Mouse (Mus musculus) CD4-positive helper T cell, adult 2 months (primary cell): ENCODE results near the gene 1700080O16Rik.

Experiments
- DNase-seq: peaks from one replicate; pipeline ENCODE4 v3.0.0-alpha.2; 2012; ENCODE audit warnings: low read depth, missing footprints, low spot score

1700080O16Rik gene

DNA sequence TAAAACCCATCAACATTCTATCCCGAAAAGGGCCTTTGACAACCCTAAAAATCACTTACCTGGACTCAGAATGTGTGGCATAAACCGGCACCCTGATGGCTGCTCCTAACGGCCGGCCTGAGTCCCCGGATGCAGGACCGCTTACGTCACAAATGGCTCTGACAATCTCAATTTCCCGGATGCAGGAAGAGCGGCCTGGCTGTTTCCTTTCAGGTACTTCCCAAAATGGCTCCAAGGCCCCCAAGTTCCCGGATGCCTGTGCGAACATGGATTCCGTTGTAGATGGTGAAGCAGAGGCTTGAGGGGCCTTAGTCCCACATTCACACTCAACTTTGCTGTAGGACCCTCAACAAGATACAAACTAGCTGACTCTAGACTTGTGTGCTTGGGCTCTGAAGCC lies at the start of gene 1700080O16Rik:
TSS of gene 1700080O16Rik (minus strand) at position 101 of the 400 bp plus-strand sequence.
- no peak for DNase-seq

DNA sequence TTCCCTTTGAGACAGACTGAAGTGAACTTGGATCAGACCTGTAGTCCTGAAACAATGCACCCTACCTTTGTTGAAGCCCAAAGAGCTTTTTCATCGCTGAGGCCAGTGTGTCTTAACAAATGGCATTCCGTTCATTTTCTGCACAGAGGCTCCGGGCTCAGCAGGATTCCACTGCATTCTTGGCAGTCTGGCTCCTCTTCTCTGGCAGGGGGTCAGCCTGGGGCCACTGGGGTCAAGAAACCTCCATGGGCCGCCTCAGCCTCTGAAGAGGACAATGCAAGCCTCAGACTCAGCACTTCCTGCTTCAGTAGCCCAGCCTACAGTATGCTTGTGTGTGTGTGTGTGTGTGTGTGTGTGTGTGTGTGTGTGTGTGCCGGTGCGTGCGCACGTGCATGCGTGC lies 45.1 kb upstream of the 1700080O16Rik start:
- DNase-seq = no peak

DNA sequence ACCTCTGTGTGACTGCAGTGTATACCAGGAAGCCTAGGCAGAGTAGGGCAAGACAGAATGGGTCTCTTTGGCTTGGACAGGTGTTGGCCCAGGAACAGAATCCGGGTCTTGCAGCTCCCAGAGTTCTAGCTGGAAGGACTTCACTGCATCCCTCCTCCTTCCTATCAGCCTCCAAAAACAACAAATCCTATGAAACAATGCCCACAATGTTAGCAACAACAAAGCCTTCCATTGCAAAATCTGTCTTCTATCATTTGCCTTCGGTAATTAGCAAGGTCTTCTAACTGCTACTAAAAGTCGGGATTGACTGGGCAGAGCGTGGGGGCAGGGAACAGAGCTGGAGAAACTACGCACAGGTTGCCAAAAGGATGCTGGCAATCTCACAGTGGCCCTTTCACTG lies 27.5 kb upstream of the 1700080O16Rik start:
- DNase-seq = no peak

DNA sequence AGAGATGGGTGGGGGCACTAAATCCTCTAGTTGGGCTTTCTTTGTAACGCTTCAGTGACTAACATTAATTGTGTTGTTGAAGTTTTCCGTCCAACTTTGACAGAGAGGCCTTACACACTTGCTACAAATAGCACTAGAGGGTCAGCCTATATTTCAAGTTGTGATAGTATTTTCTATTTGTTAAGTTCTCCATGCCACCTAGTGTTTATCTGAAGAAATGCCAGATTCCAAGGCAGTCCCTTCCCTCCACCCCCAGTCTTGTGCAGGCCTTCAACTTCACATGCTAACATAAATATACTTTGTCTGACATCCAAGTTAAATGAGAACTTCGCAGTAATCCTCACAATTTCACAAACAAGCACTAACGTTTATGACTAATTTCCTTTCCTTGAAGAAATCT lies 26.9 kb upstream of the 1700080O16Rik start:
- DNase-seq = no peak

DNA sequence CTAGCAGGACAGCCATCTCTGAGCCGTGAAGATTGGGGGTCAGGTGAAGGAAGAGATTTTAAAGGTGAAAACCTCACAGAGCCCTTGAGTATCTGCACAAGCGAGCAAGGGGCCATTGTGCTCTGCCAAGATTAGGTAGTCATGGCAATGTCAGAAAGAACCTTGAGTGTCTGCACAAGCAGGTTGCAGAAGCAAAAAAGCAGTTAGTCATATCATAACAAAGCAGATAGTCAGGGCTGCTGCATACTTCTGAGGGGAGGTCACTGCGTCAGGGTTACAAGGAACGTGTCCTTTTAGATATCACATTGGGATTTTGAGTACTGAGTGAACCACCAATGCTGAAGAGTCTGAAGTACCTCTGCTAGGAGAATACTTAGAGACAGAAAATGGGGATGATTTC lies 3.8 kb upstream of the 1700080O16Rik start:
- no peak for DNase-seq

DNA sequence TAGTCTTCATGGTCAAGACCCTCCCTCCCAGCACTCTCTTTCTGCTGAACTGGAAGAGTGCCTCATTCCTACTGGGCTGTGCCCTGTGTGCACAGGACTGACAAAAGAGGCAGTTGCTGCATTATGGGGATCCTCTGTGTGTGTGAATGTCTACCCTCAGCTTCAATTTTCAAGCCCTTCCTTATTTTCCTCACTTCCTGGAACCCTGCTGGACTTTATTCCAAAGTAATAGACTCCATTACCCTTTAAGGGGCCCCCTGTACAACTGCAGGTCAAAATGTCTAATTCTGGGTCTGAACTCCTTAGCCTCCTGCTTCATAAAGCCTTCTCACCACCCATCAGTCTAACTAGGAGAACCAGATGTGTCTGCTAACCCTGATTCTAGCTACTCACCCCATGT lies 2.0 kb upstream of the 1700080O16Rik start:
- DNase-seq = no peak

DNA sequence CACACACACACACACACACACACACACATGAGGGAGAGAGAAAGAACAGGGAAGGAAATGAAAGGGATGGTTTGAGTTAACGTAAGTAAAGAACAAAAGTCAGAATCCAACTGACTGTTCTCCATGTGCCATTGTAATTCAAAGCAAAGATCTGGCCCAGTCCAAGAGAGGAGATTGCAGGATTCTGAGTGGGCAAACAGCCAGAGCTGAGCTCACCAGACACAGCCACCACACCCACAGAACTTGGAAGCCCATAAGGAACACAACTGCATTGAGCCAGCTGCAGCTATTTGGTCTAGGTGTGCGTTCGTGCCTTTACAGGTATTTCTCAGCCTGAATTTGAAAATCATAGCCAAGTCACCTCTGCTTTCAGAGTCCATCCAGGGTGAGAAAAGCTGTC lies 24.5 kb downstream of the 1700080O16Rik start:
- DNase-seq = no peak

DNA sequence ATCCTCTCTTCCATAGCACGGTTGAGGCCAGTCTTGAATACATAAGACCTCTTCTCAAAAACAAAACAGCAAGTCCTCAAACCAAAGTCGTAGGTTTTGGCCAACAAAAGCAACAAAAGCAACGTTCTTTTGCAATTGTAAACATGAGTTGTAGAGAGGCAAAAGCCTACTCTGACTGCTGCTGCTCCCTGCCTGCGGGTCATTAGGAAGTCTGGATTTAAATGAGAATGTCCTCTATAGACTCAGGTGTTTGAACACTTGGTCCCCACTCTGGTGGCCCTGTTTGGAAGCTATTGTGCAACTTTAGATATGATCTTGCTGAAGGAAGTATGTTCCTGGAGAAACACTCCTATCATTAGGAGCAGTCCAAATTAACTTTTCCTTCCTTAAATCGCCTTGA lies 34.5 kb downstream of the 1700080O16Rik start:
- DNase-seq = no peak

DNA sequence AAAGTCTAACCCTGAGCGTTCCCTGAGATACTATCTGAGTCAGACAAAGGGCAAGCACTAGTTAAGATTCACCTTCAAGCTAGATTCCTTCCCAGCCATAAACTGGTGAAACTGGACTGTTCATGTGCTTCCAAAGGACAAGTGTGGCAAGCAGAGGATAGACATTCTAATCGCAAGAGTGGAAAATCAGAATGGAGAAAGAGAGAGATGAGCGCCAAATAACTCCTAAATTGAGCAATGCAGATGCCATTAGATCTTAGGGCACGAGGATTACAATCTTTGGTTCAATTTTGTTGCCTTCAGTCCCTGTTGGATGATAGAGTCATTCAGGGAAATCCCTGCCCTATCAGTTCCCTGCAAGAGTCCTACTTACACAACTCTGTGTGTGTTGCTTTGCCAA lies 53.5 kb downstream of the 1700080O16Rik start:
- no peak for DNase-seq
